14 mouse cellular contexts compared by ENCODE assay signal in the genomic region with DNA sequence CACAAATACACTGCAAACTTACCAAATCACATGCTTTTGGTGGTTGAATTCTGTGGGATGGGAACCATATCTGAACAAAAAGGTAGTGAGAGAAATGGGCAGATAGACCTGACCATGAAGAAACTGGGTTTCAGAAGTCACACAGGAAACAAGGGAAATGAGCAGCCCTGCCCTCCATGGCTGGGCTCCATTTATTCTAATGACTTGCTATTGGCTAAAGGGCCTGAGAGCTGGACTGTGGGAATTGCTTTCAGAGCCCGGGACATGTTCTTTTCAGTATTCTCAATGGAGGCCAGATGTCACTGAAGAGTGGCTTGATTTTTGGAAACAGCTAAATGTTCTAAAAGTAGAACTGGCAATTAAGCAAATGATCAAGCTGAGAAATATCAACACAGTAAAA.
DNase-seq lines count a peak whose midpoint lies in the region; ATAC-seq lines count a peak whose summit lies in the region.
"Had no signal": no experiment of that assay in that cellular context is flagged by ENCODE, and none has a peak within 500 bp of the region (broad histone marks: within the 10 kb centered on the region; RNA-seq: fewer than 3 reads in every experiment).

No protein-coding gene starts in this region.

- no peak overlapping the region for H3K9ac ChIP-seq in forebrain, embryonic 11.5 days (ENCODE audit: low read length)
- H3K9ac ChIP-seq in hindbrain, embryonic 16.5 days (ENCODE audit: low read depth, low read length), result no peak overlapping the region
- H3K9ac ChIP-seq in hindbrain, embryonic 13.5 days, result no peak overlapping the region
- H3K9ac ChIP-seq: forebrain, embryonic 15.5 days; midbrain, embryonic 12.5 days had no signal

- 0 out of 2 replicates have a peak, but pooled peaks have one; percentile 42 for ATAC-seq in forebrain, embryonic 11.5 days (replicated peaks; ENCODE audit: low FRiP score)
- ATAC-seq in hindbrain, embryonic 16.5 days, result peak; percentile 86; the same call in 1 of the 2 replicates
- no peak for ATAC-seq in hindbrain, embryonic 13.5 days (ENCODE audit: low FRiP score)
- ATAC-seq in monocyte, adult 5-6 weeks (replicated peaks; ENCODE audit: insufficient number of reproducible peaks, low FRiP score, low TSS enrichment, poor library complexity, severe bottlenecking), result no peak
- ATAC-seq: forebrain, embryonic 15.5 days; intestine, postnatal 0 days had no signal

- no peak overlapping the region for H3K27ac ChIP-seq in forebrain, embryonic 11.5 days (ENCODE audit: low read depth, low read length)
- no peak overlapping the region for H3K27ac ChIP-seq in forebrain, embryonic 10.5 days
- H3K27ac ChIP-seq in hindbrain, embryonic 16.5 days (ENCODE audit: low read depth, low read length), result no peak overlapping the region
- H3K27ac ChIP-seq in hindbrain, embryonic 13.5 days, result no peak overlapping the region
- H3K27ac ChIP-seq: forebrain, embryonic 15.5 days; midbrain, embryonic 12.5 days had no signal

- H3K27me3 ChIP-seq in forebrain, embryonic 11.5 days (ENCODE audit: control insufficient read depth, insufficient read depth, low read length), result no peaks in the 10 kb centered on the region
- H3K27me3 ChIP-seq in forebrain, embryonic 10.5 days (ENCODE audit: poor library complexity, severe bottlenecking), result no peaks in the 10 kb centered on the region
- H3K27me3 ChIP-seq in hindbrain, embryonic 16.5 days (replicated peaks; ENCODE audit: control insufficient read depth, insufficient read depth, low read length), result no peaks in the 10 kb centered on the region
- H3K27me3 ChIP-seq in hindbrain, embryonic 13.5 days, result no peaks in the 10 kb centered on the region
- H3K27me3 ChIP-seq: forebrain, embryonic 15.5 days; midbrain, embryonic 12.5 days had no signal

- no peaks in the 10 kb centered on the region for H3K4me1 ChIP-seq in forebrain, embryonic 11.5 days (replicated peaks; ENCODE audit: control insufficient read depth, insufficient read depth, low read length)
- H3K4me1 ChIP-seq in forebrain, embryonic 10.5 days, result no peaks in the 10 kb centered on the region
- peaks cover 6% of the 10 kb centered on the region; the same call in 1 of the 2 replicates for H3K4me1 ChIP-seq in hindbrain, embryonic 16.5 days (ENCODE audit: control insufficient read depth, insufficient read depth, low read depth, low read length)
- H3K4me1 ChIP-seq in hindbrain, embryonic 13.5 days (replicated peaks), result no peaks in the 10 kb centered on the region
- H3K4me1 ChIP-seq: forebrain, embryonic 15.5 days; midbrain, embryonic 12.5 days had no signal

- WGBS in forebrain, embryonic 11.5 days, result 61% methylated on average over 1 of the region's 1 CpGs
- 64% methylated on average over 1 of the region's 1 CpGs for WGBS in forebrain, embryonic 10.5 days
- 54% methylated on average over 1 of the region's 1 CpGs for WGBS in hindbrain, embryonic 16.5 days
- 58% methylated on average over 1 of the region's 1 CpGs for WGBS in hindbrain, embryonic 13.5 days

- H3K4me3 ChIP-seq in forebrain, embryonic 11.5 days (ENCODE audit: low read depth, low read length), result no peak overlapping the region
- no peak overlapping the region for H3K4me3 ChIP-seq in forebrain, embryonic 10.5 days
- no peak overlapping the region for H3K4me3 ChIP-seq in hindbrain, embryonic 16.5 days (ENCODE audit: low read length)
- H3K4me3 ChIP-seq in hindbrain, embryonic 13.5 days, result no peak overlapping the region
- H3K4me3 ChIP-seq: forebrain, embryonic 15.5 days; midbrain, embryonic 12.5 days had no signal

- no peak for DNase-seq in forebrain, embryonic 11.5 days (ENCODE audit: low spot score)
- no peak for DNase-seq in forebrain, embryonic 10.5 days (ENCODE audit: extremely low spot score, low spot score)
- peak; percentile 29 to 56 for DNase-seq in heart, adult 9 months (ENCODE audit: low spot score in 2 of 2)
- peak; percentile 28 for DNase-seq in lung, postnatal 10 days
- DNase-seq in ovary, postnatal 36 days (ENCODE audit: low spot score), result no peak
- DNase-seq: B cell, adult 2 months; cerebellum, postnatal 14 days; kidney, postnatal 36 days had no signal

- no peak overlapping the region for H3K4me2 ChIP-seq in forebrain, embryonic 11.5 days (ENCODE audit: low read depth, low read length, severe bottlenecking)
- H3K4me2 ChIP-seq in hindbrain, embryonic 16.5 days (ENCODE audit: low read length), result no peak overlapping the region
- H3K4me2 ChIP-seq in hindbrain, embryonic 13.5 days, result no peak overlapping the region
- H3K4me2 ChIP-seq: forebrain, embryonic 15.5 days; midbrain, embryonic 12.5 days had no signal

- H3K36me3 ChIP-seq in forebrain, embryonic 11.5 days (ENCODE audit: control insufficient read depth, insufficient read depth, low read length), result no peaks in the 10 kb centered on the region
- no peaks in the 10 kb centered on the region for H3K36me3 ChIP-seq in forebrain, embryonic 10.5 days (replicated peaks)
- H3K36me3 ChIP-seq in hindbrain, embryonic 16.5 days (ENCODE audit: control insufficient read depth, insufficient read depth, low read length), result no peaks in the 10 kb centered on the region
- H3K36me3 ChIP-seq in hindbrain, embryonic 13.5 days, result no peaks in the 10 kb centered on the region
- H3K36me3 ChIP-seq: forebrain, embryonic 15.5 days; midbrain, embryonic 12.5 days had no signal

- H3K9me3 ChIP-seq in forebrain, embryonic 11.5 days (ENCODE audit: control insufficient read depth, low read length), result no peaks in the 10 kb centered on the region
- H3K9me3 ChIP-seq in forebrain, embryonic 10.5 days, result no peaks in the 10 kb centered on the region
- no peaks in the 10 kb centered on the region for H3K9me3 ChIP-seq in hindbrain, embryonic 16.5 days (ENCODE audit: control insufficient read depth, low read length)
- H3K9me3 ChIP-seq in hindbrain, embryonic 13.5 days, result no peaks in the 10 kb centered on the region
- H3K9me3 ChIP-seq: forebrain, embryonic 15.5 days; midbrain, embryonic 12.5 days had no signal

Comparison
In these comparisons a context has a peak if more than half of its experiments do, and no peak if none do; other contexts are left out.
1. ATAC-seq: peak in forebrain, embryonic 11.5 days (single experiment) and hindbrain, embryonic 16.5 days (single experiment); none in hindbrain, embryonic 13.5 days (single experiment) and monocyte, adult 5-6 weeks (single experiment).
2. DNase-seq: peak in heart, adult 9 months (2 of 2) and lung, postnatal 10 days (single experiment); none in forebrain, embryonic 11.5 days (single experiment), forebrain, embryonic 10.5 days (single experiment) and ovary, postnatal 36 days (single experiment).